9 mouse cellular contexts compared by ENCODE assay signal in genomic region chr12:79512205-79512886, GRCm38 (mm10).
DNase-seq lines count a peak whose midpoint lies in the region; ATAC-seq and TF ChIP-seq lines count a peak whose summit lies in the region.
"Had no signal": no experiment of that assay in that cellular context is flagged by ENCODE, and none has a peak within 500 bp of the region (broad histone marks: within the 10 kb centered on the region; RNA-seq: fewer than 3 reads in every experiment).

No protein-coding gene starts in this region.

- H3K27me3 ChIP-seq in cerebellum, adult 2 months (ENCODE audit: control insufficient read depth, insufficient read depth, low read length), result no peaks in the 10 kb centered on the region
- no peaks in the 10 kb centered on the region for H3K27me3 ChIP-seq in kidney, embryonic 16.5 days (ENCODE audit: insufficient read depth, low read length)
- no peaks in the 10 kb centered on the region for H3K27me3 ChIP-seq in intestine, embryonic 15.5 days (replicated peaks)
- H3K27me3 ChIP-seq in liver, embryonic 12.5 days (replicated peaks), result no peaks in the 10 kb centered on the region

- H3K4me2 ChIP-seq in kidney, embryonic 16.5 days (replicated peaks; ENCODE audit: low read depth, low read length), result no peak overlapping the region
- H3K4me2 ChIP-seq in intestine, embryonic 15.5 days (replicated peaks), result no peak overlapping the region
- no peak overlapping the region for H3K4me2 ChIP-seq in liver, embryonic 12.5 days

- no peak for TF ChIP-seq POLR2A in cerebellum, adult 2 months (IDR thresholded peaks at IDR 0.05; ENCODE audit: borderline replicate concordance, insufficient read depth, low read length)

- peaks cover 3% of the 10 kb centered on the region; the same call in 1 of the 2 replicates for H3K4me1 ChIP-seq in cerebellum, adult 2 months (ENCODE audit: control insufficient read depth, insufficient read depth, low read length)
- H3K4me1 ChIP-seq in kidney, embryonic 16.5 days (ENCODE audit: insufficient read depth, low read length), result peaks cover 30% of the 10 kb centered on the region
- H3K4me1 ChIP-seq in intestine, embryonic 15.5 days (replicated peaks), result peaks cover 10% of the 10 kb centered on the region
- 0 out of 2 replicates have a peak, but pooled peaks cover 6% of the 10 kb centered on the region for H3K4me1 ChIP-seq in liver, embryonic 12.5 days

- peak overlapping the region; percentile 59; the same call in 1 of the 2 replicates for H3K27ac ChIP-seq in cerebellum, adult 2 months (ENCODE audit: insufficient read depth, low read length)
- H3K27ac ChIP-seq in kidney, embryonic 16.5 days (ENCODE audit: low read length), result peak overlapping the region; percentile 91
- peak overlapping the region; percentile 60; the same call in 1 of the 2 replicates for H3K27ac ChIP-seq in intestine, embryonic 15.5 days
- no peak overlapping the region for H3K27ac ChIP-seq in liver, embryonic 12.5 days

- no peaks in the 10 kb centered on the region for H3K9me3 ChIP-seq in kidney, embryonic 16.5 days (ENCODE audit: low read length)
- H3K9me3 ChIP-seq in intestine, embryonic 15.5 days, result no peaks in the 10 kb centered on the region
- H3K9me3 ChIP-seq in liver, embryonic 12.5 days (replicated peaks), result no peaks in the 10 kb centered on the region

- 74% methylated on average over 10 of the region's 10 CpGs for WGBS in cerebellum, adult 2 months
- WGBS in kidney, embryonic 16.5 days, result 59% methylated on average over 10 of the region's 10 CpGs
- 60% methylated on average over 10 of the region's 10 CpGs for WGBS in intestine, embryonic 15.5 days
- WGBS in liver, embryonic 12.5 days (ENCODE audit: insufficient replicate concordance), result 77% methylated on average over 10 of the region's 10 CpGs

- H3K4me3 ChIP-seq in cerebellum, adult 2 months (replicated peaks; ENCODE audit: insufficient read depth, low read depth, low read length), result no peak overlapping the region
- no peak overlapping the region for H3K4me3 ChIP-seq in kidney, embryonic 16.5 days (ENCODE audit: low read length)
- H3K4me3 ChIP-seq in intestine, embryonic 15.5 days (replicated peaks), result no peak overlapping the region
- no peak overlapping the region for H3K4me3 ChIP-seq in liver, embryonic 12.5 days

- no peak for DNase-seq in cerebellum, adult 2 months
- no peak for DNase-seq in cerebellum, postnatal 10 days
- no peak for DNase-seq in kidney, adult 8-10 months
- peak; percentile 28 for DNase-seq in 3T3-L1 (ENCODE audit: low read depth, low spot score)
- DNase-seq in right cerebral cortex, postnatal 14 days, result no peak

- ATAC-seq in kidney, embryonic 16.5 days (ENCODE audit: low FRiP score, low TSS enrichment), result peak; percentile 36; the same call in 1 of the 2 replicates
- peak; percentile 56; the same call in 1 of the 2 replicates for ATAC-seq in intestine, embryonic 15.5 days
- no peak for ATAC-seq in liver, embryonic 12.5 days
- ATAC-seq: inflammation-experienced regulatory T-cells, adult 6 months had no signal

- no peak for TF ChIP-seq CTCF in cerebellum, adult 2 months (IDR thresholded peaks at IDR 0.05; ENCODE audit: borderline replicate concordance, insufficient read depth, low read depth, low read length)

- H3K9ac ChIP-seq in kidney, embryonic 16.5 days (replicated peaks; ENCODE audit: low read length), result peak overlapping the region; percentile 55; the same call in 1 of the 2 replicates
- H3K9ac ChIP-seq in intestine, embryonic 15.5 days, result no peak overlapping the region
- no peak overlapping the region for H3K9ac ChIP-seq in liver, embryonic 12.5 days

- no peaks in the 10 kb centered on the region for H3K36me3 ChIP-seq in kidney, embryonic 16.5 days (ENCODE audit: insufficient read depth, low read length)
- H3K36me3 ChIP-seq in intestine, embryonic 15.5 days, result no peaks in the 10 kb centered on the region
- H3K36me3 ChIP-seq in liver, embryonic 12.5 days, result no peaks in the 10 kb centered on the region
